Mouse (Mus musculus) liver, adult 2 months (tissue): Measurements from ENCODE around the gene Acbd4. TPM values are rescaled to one million over a fixed set of nuclear protein-coding genes. Genes with fewer than 3 reads are reported as not detected.

Source experiments
- DNase-seq: peaks from one replicate; pipeline ENCODE4 v3.0.0-alpha.2; 2011; ENCODE audit warnings: low read depth, low spot score; ENCODE audit errors: extremely low read depth
- H3K27ac ChIP-seq: fragments of 200-500 bp; replicated peaks from 2 replicates; pipeline ENCODE4 v1.5.1; 2012; ENCODE audit warnings: low read depth, mild to moderate bottlenecking, control low read depth, inconsistent platforms, low read length; ENCODE audit not compliant: insufficient read depth
- H3K27me3 ChIP-seq: fragments of 200-500 bp; 2 replicates; pipeline ENCODE4 v1.6.1; 2012; ENCODE audit warnings: mild to moderate bottlenecking, moderate library complexity, low read length, inconsistent platforms; ENCODE audit not compliant: control insufficient read depth, insufficient read depth
- H3K36me3 ChIP-seq: fragments of 200-500 bp; 2 replicates; pipeline ENCODE4 v1.6.1; 2012; ENCODE audit warnings: low read length, inconsistent platforms; ENCODE audit not compliant: control insufficient read depth, insufficient read depth
- H3K4me1 ChIP-seq: fragments of 200-500 bp; 2 replicates; pipeline ENCODE4 v1.6.1; 2011; ENCODE audit warnings: low read length; ENCODE audit not compliant: control insufficient read depth, insufficient read depth
- H3K4me3 ChIP-seq: fragments of 200-500 bp; 2 replicates; pipeline ENCODE4 v1.5.1; 2011; ENCODE audit warnings: low read depth, mild to moderate bottlenecking, control low read depth, low read length, moderate library complexity; ENCODE audit not compliant: insufficient read depth
- H3K79me2 ChIP-seq: fragments of 200-500 bp; 2 replicates; pipeline ENCODE4 v1.6.1; 2012; ENCODE audit warnings: inconsistent platforms, mild to moderate bottlenecking, low read length, moderate library complexity; ENCODE audit not compliant: control insufficient read depth, insufficient read depth
- H3K9ac ChIP-seq: fragments of 200-500 bp; 2 replicates; pipeline ENCODE4 v1.6.1; 2012; ENCODE audit warnings: low read depth, mild to moderate bottlenecking, control low read depth, inconsistent platforms, low read length
- CTCF ChIP-seq: fragments of 200-500 bp; IDR thresholded peaks from 2 replicates; pipeline ENCODE4 v1.5.1; 2011; ENCODE audit warnings: low read depth, low read length, control low read depth
- POLR2A ChIP-seq: fragments of 200-500 bp; IDR thresholded peaks from 2 replicates; pipeline ENCODE4 v1.6.1; 2011; ENCODE audit warnings: low read length, control low read depth; ENCODE audit not compliant: insufficient read depth; ENCODE audit errors: extremely low read depth
- WGBS: fragments of 180-500 bp; shearing (Covaris S2); methylation state at CpG from one replicate; pipeline ENCODE4 v1.1.7; 2018; 5-methylcytosine and 5-hydroxymethylcytosine counted together
- polyA plus RNA-seq: library from polyadenylated mRNA; depleted of rRNA; stranded (reverse); fragments of >200 nt; gene quantifications from 2 replicates; pipeline ENCODE4 v1.2.3, GENCODE M21; 2012
- total RNA-seq: library from RNA; depleted of rRNA; stranded (reverse); fragments of >200 nt; gene quantifications from 2 replicates; pipeline ENCODE4 v1.2.3, GENCODE M21; 2014

Gene Acbd4
- total and polyA plus RNA-seq, 2 experiments: 64.4 to 66.6 TPM

GRCm38 (mm10) chr11:103111881-103112551 lies 10.5 kb downstream of the Acbd4 start:
- TF ChIP-seq POLR2A (0 out of 2 replicates have a peak, but pooled peaks have one; percentile 7), CTCF (no peak)
- WGBS: 2% methylated on average over 28 of the region's 28 CpGs
- peaks cover 16% of the 10 kb centered on the region for H3K4me1 ChIP-seq
- H3K36me3 ChIP-seq: peaks cover 2% of the 10 kb centered on the region; the same call in 1 of the 2 replicates
- H3K79me2 ChIP-seq: no peaks in the 10 kb centered on the region
- H3K9ac ChIP-seq: peak overlapping the region; percentile 22
- DNase-seq: peak; percentile 93
- H3K27me3 ChIP-seq: no peaks in the 10 kb centered on the region
- peak overlapping the region; percentile 70 for H3K27ac ChIP-seq
- peak overlapping the region; percentile 32 for H3K4me3 ChIP-seq

DNA sequence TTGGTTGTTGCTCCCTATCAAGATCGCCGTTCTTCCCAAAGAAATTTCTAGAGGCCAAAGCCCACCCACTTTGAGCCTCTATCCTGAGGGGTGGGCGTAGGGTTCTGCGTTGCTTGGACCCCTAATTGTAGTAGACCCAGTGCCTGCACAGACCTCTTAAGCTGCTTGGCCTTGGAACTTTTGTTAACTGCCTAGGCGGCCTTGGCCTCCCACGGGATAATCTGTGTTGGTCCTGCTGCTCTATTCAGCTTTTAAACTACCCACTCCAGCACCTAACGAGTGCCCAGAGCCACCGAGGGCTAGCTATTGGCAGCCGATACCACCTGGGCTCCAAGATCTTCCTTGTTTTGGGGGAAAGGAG lies 11.1 kb downstream of the Acbd4 start:
- Histone ChIP-seq H3K4me3 (no peak overlapping the region; the same call in 1 of the 2 replicates), H3K36me3 (peaks cover 2% of the 10 kb centered on the region; the same call in 1 of the 2 replicates), H3K4me1 (peaks cover 16% of the 10 kb centered on the region), H3K9ac (0 out of 2 replicates have a peak overlapping the region, but pooled peaks have one; percentile 22), H3K27me3 (no peaks in the 10 kb centered on the region), H3K79me2 (no peaks in the 10 kb centered on the region; the same call in 1 of the 2 replicates), H3K27ac (peak overlapping the region; percentile 70)
- no peak for DNase-seq
- 25% methylated on average over 9 of the region's 9 CpGs for WGBS
- TF ChIP-seq POLR2A (no peak), CTCF (no peak)

GRCm38 (mm10) chr11:103113005-103113404 lies 11.5 kb downstream of the Acbd4 start:
- TF ChIP-seq CTCF (no peak), POLR2A (no peak)
- Histone ChIP-seq H3K27ac (no peak overlapping the region), H3K4me3 (no peak overlapping the region), H3K79me2 (no peaks in the 10 kb centered on the region; the same call in 1 of the 2 replicates), H3K4me1 (peaks cover 16% of the 10 kb centered on the region), H3K36me3 (peaks cover 2% of the 10 kb centered on the region; the same call in 1 of the 2 replicates), H3K9ac (no peak overlapping the region), H3K27me3 (no peaks in the 10 kb centered on the region)
- no peak for DNase-seq
- WGBS: 65% methylated on average over 12 of the region's 12 CpGs

GRCm38 (mm10) chr11:103113771-103114170 lies 12.3 kb downstream of the Acbd4 start:
- H3K4me1 ChIP-seq: peaks cover 18% of the 10 kb centered on the region
- H3K36me3 ChIP-seq: no peaks in the 10 kb centered on the region
- no peak overlapping the region for H3K27ac ChIP-seq
- H3K79me2 ChIP-seq: no peaks in the 10 kb centered on the region; the same call in 1 of the 2 replicates
- WGBS: 93% methylated on average over 4 of the region's 4 CpGs
- H3K27me3 ChIP-seq: no peaks in the 10 kb centered on the region
- TF ChIP-seq POLR2A (no peak), CTCF (no peak)
- DNase-seq: no peak
- H3K4me3 ChIP-seq: no peak overlapping the region
- H3K9ac ChIP-seq: no peak overlapping the region

DNA sequence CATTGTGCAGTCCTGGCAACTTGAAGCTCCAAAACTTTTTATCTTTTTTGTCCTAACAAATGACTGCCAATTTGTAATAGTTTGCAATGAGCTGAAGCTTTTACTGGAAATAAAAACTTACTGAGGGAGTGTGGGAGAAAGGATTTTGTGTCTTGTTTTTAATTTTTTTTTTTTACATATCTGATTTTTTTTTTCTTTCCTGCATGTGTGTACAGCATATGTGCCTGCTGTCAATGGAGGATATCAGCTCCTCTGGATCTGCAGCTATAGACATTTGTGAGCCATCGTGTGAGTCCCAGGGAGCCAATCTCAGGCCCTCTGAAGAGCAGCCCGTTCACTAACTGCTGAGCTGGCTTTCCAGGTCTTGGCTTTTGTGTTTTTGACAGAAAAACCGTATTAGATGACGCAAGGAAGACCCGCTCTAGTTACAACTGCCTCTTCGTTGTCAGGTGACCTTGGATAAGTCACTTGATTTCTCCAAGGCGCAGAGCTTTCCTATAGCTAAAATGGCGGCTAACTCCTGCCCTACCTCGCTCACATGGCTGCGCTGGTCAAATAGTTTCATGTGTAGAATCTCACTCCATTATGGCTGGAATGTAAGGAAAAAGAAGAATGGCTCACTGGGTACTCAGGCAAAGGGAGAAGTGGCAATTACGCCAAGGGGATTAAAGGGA lies 12.9 kb downstream of the Acbd4 start:
- H3K4me3 ChIP-seq: peak overlapping the region; percentile 70
- H3K36me3 ChIP-seq: no peaks in the 10 kb centered on the region
- no peaks in the 10 kb centered on the region for H3K27me3 ChIP-seq
- DNase-seq: no peak
- peak overlapping the region; percentile 90 for H3K9ac ChIP-seq
- H3K79me2 ChIP-seq: no peaks in the 10 kb centered on the region; the same call in 1 of the 2 replicates
- peaks cover 18% of the 10 kb centered on the region for H3K4me1 ChIP-seq
- WGBS: 82% methylated on average over 11 of the region's 11 CpGs
- TF ChIP-seq POLR2A (no peak), CTCF (no peak)
- peak overlapping the region; percentile 90 for H3K27ac ChIP-seq
